In the genomic region with DNA sequence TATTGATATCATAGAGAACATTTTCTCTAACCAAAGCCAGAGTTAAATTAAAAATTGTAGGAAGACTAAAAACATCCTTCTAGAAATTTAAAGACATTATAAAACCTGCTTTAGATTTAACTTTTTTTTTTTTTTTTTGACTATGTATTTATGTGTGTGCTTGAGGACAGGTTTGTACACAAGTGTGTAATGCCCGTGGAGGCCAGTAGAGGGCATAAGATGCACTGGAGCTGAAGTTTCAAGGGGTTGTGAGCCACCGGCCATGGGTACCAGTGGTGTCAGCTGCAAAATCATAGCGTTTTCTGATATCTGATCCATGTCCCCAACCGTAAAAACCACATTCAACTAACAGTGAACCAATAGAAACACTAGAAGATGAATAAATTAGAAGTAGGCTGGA, we compare ENCODE assay signal across 14 mouse cellular contexts.
DNase-seq lines count a peak whose midpoint lies in the region; ATAC-seq and TF ChIP-seq lines count a peak whose summit lies in the region.
"Had no signal": no experiment of that assay in that cellular context is flagged by ENCODE, and none has a peak within 500 bp of the region (broad histone marks: within the 10 kb centered on the region; RNA-seq: fewer than 3 reads in every experiment).

No protein-coding gene starts in this region.

- TF ChIP-seq EP300 in MEL (IDR thresholded peaks at IDR 0.05; ENCODE audit: low read depth in 1 of 2, low read length in 2 of 2), result no peak

- WGBS in limb, embryonic 11.5 days, result 69% methylated on average over 4 of the region's 4 CpGs
- 78% methylated on average over 4 of the region's 4 CpGs for WGBS in limb, embryonic 10.5 days

- TF ChIP-seq POLR2A in MEL (IDR thresholded peaks at IDR 0.05; ENCODE audit: control insufficient read depth in 1 of 2, insufficient read depth in 1 of 2, low read depth in 1 of 2, low read length in 2 of 2, poor library complexity in 1 of 2), result no peak

- H3K36me3 ChIP-seq in limb, embryonic 11.5 days (ENCODE audit: control insufficient read depth, insufficient read depth, low read length), result no peaks in the 10 kb centered on the region
- H3K36me3 ChIP-seq in limb, embryonic 10.5 days, result no peaks in the 10 kb centered on the region
- H3K36me3 ChIP-seq in MEL (ENCODE audit: control insufficient read depth in 1 of 2, insufficient read depth in 2 of 2, low read length in 2 of 2), result no peaks in the 10 kb centered on the region
- H3K36me3 ChIP-seq: heart, embryonic 12.5 days; hindbrain, embryonic 13.5 days; midbrain, embryonic 15.5 days; neural tube, embryonic 15.5 days had no signal

- DNase-seq in gastrocnemius, adult 2 months, result no peak
- DNase-seq in gastrocnemius, adult 18-20 months (ENCODE audit: low spot score), result no peak
- DNase-seq in limb, embryonic 11.5 days (ENCODE audit: low spot score), result peak; percentile 31
- no peak for DNase-seq in limb, embryonic 10.5 days (ENCODE audit: low spot score)
- peak; percentile 15 for DNase-seq in 3T3-L1 (ENCODE audit: low read depth, low spot score)
- DNase-seq in MEL (ENCODE audit: low read depth, low spot score), result peak; percentile 11
- no peak for DNase-seq in right cerebral cortex, postnatal 4 days
- no peak for DNase-seq in gastrocnemius, adult 8-10 months (ENCODE audit: low spot score in 2 of 2)
- DNase-seq: kidney, postnatal 14 days; lung, adult 18-20 months had no signal

- no peaks in the 10 kb centered on the region for H3K27me3 ChIP-seq in limb, embryonic 11.5 days (ENCODE audit: control insufficient read depth, insufficient read depth, low read length)
- no peaks in the 10 kb centered on the region for H3K27me3 ChIP-seq in limb, embryonic 10.5 days (ENCODE audit: low read depth, poor library complexity, severe bottlenecking)
- no peaks in the 10 kb centered on the region for H3K27me3 ChIP-seq in MEL (ENCODE audit: control insufficient read depth in 1 of 2, insufficient read depth in 2 of 2, low read length in 2 of 2)
- H3K27me3 ChIP-seq: heart, embryonic 12.5 days; hindbrain, embryonic 13.5 days; midbrain, embryonic 15.5 days; neural tube, embryonic 15.5 days had no signal

- no peaks in the 10 kb centered on the region for H3K9me3 ChIP-seq in limb, embryonic 11.5 days (ENCODE audit: control insufficient read depth, low read length)
- no peaks in the 10 kb centered on the region for H3K9me3 ChIP-seq in limb, embryonic 10.5 days (replicated peaks)
- no peaks in the 10 kb centered on the region for H3K9me3 ChIP-seq in MEL (replicated peaks; ENCODE audit: insufficient read depth, low read length)
- H3K9me3 ChIP-seq: heart, embryonic 12.5 days; hindbrain, embryonic 13.5 days; midbrain, embryonic 15.5 days; neural tube, embryonic 15.5 days had no signal

- TF ChIP-seq RAD21 in MEL (IDR thresholded peaks at IDR 0.05; ENCODE audit: low read depth, low read length), result no peak

- intact Hi-C loops in gastrocnemius, adult 2 months (cut with DNase I), result loop anchor here (10.0 kb wide), 1 partner anchor 148 kb away; the partner anchor contains the start of gene Bmp3

- H3K79me2 ChIP-seq in MEL (ENCODE audit: control insufficient read depth, insufficient read depth, low read length, poor library complexity), result no peaks in the 10 kb centered on the region

- no peak for ATAC-seq in limb, embryonic 11.5 days (ENCODE audit: insufficient number of reproducible peaks, low FRiP score, low TSS enrichment, low read depth)
- ATAC-seq: midbrain, embryonic 15.5 days had no signal

- peaks cover 11% of the 10 kb centered on the region for H3K4me1 ChIP-seq in limb, embryonic 11.5 days (ENCODE audit: control insufficient read depth, insufficient read depth, low read length)
- peaks cover 18% of the 10 kb centered on the region for H3K4me1 ChIP-seq in limb, embryonic 10.5 days
- no peaks in the 10 kb centered on the region for H3K4me1 ChIP-seq in MEL (ENCODE audit: control insufficient read depth in 1 of 2, insufficient read depth in 2 of 2, low read length in 2 of 2)
- H3K4me1 ChIP-seq: heart, embryonic 12.5 days; midbrain, embryonic 15.5 days; neural tube, embryonic 15.5 days had no signal

- H3K4me2 ChIP-seq in limb, embryonic 11.5 days (ENCODE audit: low read depth, severe bottlenecking), result no peak overlapping the region
- H3K4me2 ChIP-seq: heart, embryonic 12.5 days; hindbrain, embryonic 13.5 days; midbrain, embryonic 15.5 days; neural tube, embryonic 15.5 days had no signal

- no peak overlapping the region for H3K4me3 ChIP-seq in gastrocnemius, adult 2 months
- no peak overlapping the region for H3K4me3 ChIP-seq in limb, embryonic 11.5 days (ENCODE audit: low read depth, low read length)
- H3K4me3 ChIP-seq in limb, embryonic 10.5 days, result no peak overlapping the region
- no peak overlapping the region for H3K4me3 ChIP-seq in MEL (ENCODE audit: control insufficient read depth in 1 of 2, insufficient read depth in 1 of 2, low read depth in 2 of 2, low read length in 2 of 2)
- H3K4me3 ChIP-seq: heart, embryonic 12.5 days; hindbrain, embryonic 13.5 days; midbrain, embryonic 15.5 days; neural tube, embryonic 15.5 days had no signal

- peak; percentile 39; the same call in 1 of the 2 replicates for TF ChIP-seq CTCF in gastrocnemius, adult 2 months (IDR thresholded peaks at IDR 0.05)
- peak; percentile 11 to 40 (median 19); a peak in 3 of 6 replicates for TF ChIP-seq CTCF in MEL (IDR thresholded peaks at IDR 0.05 in 2 of 3, conservative IDR thresholded peaks at IDR 0.05 in 1 of 3; ENCODE audit: control insufficient read depth in 1 of 3, insufficient read depth in 1 of 3, low read depth in 2 of 3, low read length in 3 of 3, poor library complexity in 1 of 3, severe bottlenecking in 1 of 3)

- no peak overlapping the region for H3K9ac ChIP-seq in limb, embryonic 11.5 days (ENCODE audit: low read length)
- no peak overlapping the region for H3K9ac ChIP-seq in MEL (ENCODE audit: control insufficient read depth, low read depth, low read length, poor library complexity, severe bottlenecking)
- H3K9ac ChIP-seq: heart, embryonic 12.5 days; hindbrain, embryonic 13.5 days; midbrain, embryonic 15.5 days; neural tube, embryonic 15.5 days had no signal

- H3K27ac ChIP-seq in gastrocnemius, adult 2 months, result no peak overlapping the region
- H3K27ac ChIP-seq in limb, embryonic 11.5 days (replicated peaks; ENCODE audit: low read depth, low read length), result no peak overlapping the region
- no peak overlapping the region for H3K27ac ChIP-seq in limb, embryonic 10.5 days
- no peak overlapping the region for H3K27ac ChIP-seq in MEL (ENCODE audit: control insufficient read depth, low read depth, low read length)
- H3K27ac ChIP-seq: hindbrain, embryonic 13.5 days; midbrain, embryonic 15.5 days; neural tube, embryonic 15.5 days had no signal

TF ChIP-seq in MEL, 35 proteins besides CTCF, POLR2A, EP300 and RAD21:
- TF ChIP-seq TAL1 (IDR thresholded peaks at IDR 0.05; ENCODE audit: low read length) (no peak), RCOR1 (IDR thresholded peaks at IDR 0.05; ENCODE audit: low read depth, low read length) (no peak), MAZ (IDR thresholded peaks at IDR 0.05; ENCODE audit: low read depth, low read length) (no peak), CHD1 (IDR thresholded peaks at IDR 0.05; ENCODE audit: low read depth, low read length) (no peak), MEF2A (IDR thresholded peaks at IDR 0.05; ENCODE audit: extremely low read depth, insufficient replicate concordance, low read depth, low read length, poor library complexity, severe bottlenecking) (no peak), GATA1 (IDR thresholded peaks at IDR 0.05; ENCODE audit: low read depth, low read length) (no peak), ZMIZ1 (IDR thresholded peaks at IDR 0.05; ENCODE audit: low read depth, low read length) (no peak), ETS1 (IDR thresholded peaks at IDR 0.05; ENCODE audit: low read depth, low read length) (no peak), MAFK (IDR thresholded peaks at IDR 0.05; ENCODE audit: borderline replicate concordance, low read depth, low read length) (no peak), POLR2AphosphoS2 (IDR thresholded peaks at IDR 0.05; ENCODE audit: low read length) (no peak), TBP (IDR thresholded peaks at IDR 0.05; ENCODE audit: low read depth, low read length) (no peak), ZC3H11A (IDR thresholded peaks at IDR 0.05; ENCODE audit: low read depth, low read length) (no peak), TCF12 (IDR thresholded peaks at IDR 0.05; ENCODE audit: low read depth, low read length) (no peak), KAT2A (conservative IDR thresholded peaks at IDR 0.05; ENCODE audit: low read depth, low read length) (no peak)

Comparison
In these comparisons a context has a peak if more than half of its experiments do, and no peak if none do; other contexts are left out.
1. DNase-seq: peak in limb, embryonic 11.5 days (single experiment), 3T3-L1 (single experiment) and MEL (single experiment); none in gastrocnemius, adult 2 months (single experiment), gastrocnemius, adult 18-20 months (single experiment), limb, embryonic 10.5 days (single experiment), right cerebral cortex, postnatal 4 days (single experiment) and gastrocnemius, adult 8-10 months (0 of 2).